Mouse (Mus musculus): ENCODE results near the gene Ahsg. TPM values are rescaled to one million over a fixed set of nuclear protein-coding genes. Genes with fewer than 3 reads are reported as not detected.

Gene Ahsg
- polyA plus RNA-seq, 1 experiment from 2014 or later, result 59.9 TPM

Other genes with a start within 250 kb of the Ahsg start
- 5.5 and 5.9 TPM in 2 replicates for gene Dgkg, start 234.1 kb upstream of the Ahsg start, polyA plus RNA-seq (2015; fragmentation: Nextera tagmentation; extraction: Ambion mirVana)
- not detected in 2 replicates for gene Crygs, start 79.7 kb upstream of the Ahsg start, polyA plus RNA-seq (2015; fragmentation: Nextera tagmentation; extraction: Ambion mirVana)
- 31.0 and 31.6 TPM in 2 replicates for gene Tbccd1, start 33.6 kb upstream of the Ahsg start, polyA plus RNA-seq (2015; fragmentation: Nextera tagmentation; extraction: Ambion mirVana)
- gene Dnajb11, start 33.4 kb upstream of the Ahsg start, polyA plus RNA-seq (2015; fragmentation: Nextera tagmentation; extraction: Ambion mirVana), result 118 and 129 TPM in 2 replicates
- gene Fetub, start 27.1 kb downstream of the Ahsg start, polyA plus RNA-seq (2015; fragmentation: Nextera tagmentation; extraction: Ambion mirVana), result 0.49 TPM in 1 of 2 replicates, not detected in the other
- 0.07 TPM in 1 of 2 replicates, not detected in the other for gene Hrg, start 59.8 kb downstream of the Ahsg start, polyA plus RNA-seq (2015; fragmentation: Nextera tagmentation; extraction: Ambion mirVana)
- gene Kng2, start 138.2 kb downstream of the Ahsg start, polyA plus RNA-seq (2015; fragmentation: Nextera tagmentation; extraction: Ambion mirVana), result 0.66 and 0.76 TPM in 2 replicates
- gene Kng1, start 166.6 kb downstream of the Ahsg start, polyA plus RNA-seq (2015; fragmentation: Nextera tagmentation; extraction: Ambion mirVana), result 5.4 and 15.1 TPM in 2 replicates
- gene Eif4a2, start 216.2 kb downstream of the Ahsg start, polyA plus RNA-seq (2015; fragmentation: Nextera tagmentation; extraction: Ambion mirVana), result 193 TPM in 2 replicates
- 88.3 and 107 TPM in 2 replicates for gene Rfc4, start 236.5 kb downstream of the Ahsg start, polyA plus RNA-seq (2015; fragmentation: Nextera tagmentation; extraction: Ambion mirVana)

Data from intestine, embryonic 16.5 days (tissue).